Comparison of ENCODE assay signal across 9 mouse cellular contexts in genomic region chr15:100622164-100622563, GRCm38 (mm10). TPM values are rescaled to one million over a fixed set of nuclear protein-coding genes. Genes with fewer than 3 reads are reported as not detected.
A peak's percentile ranks its signal among the peaks of the same experiment; 100 is the strongest.
DNase-seq lines count a peak whose midpoint lies in the region; ATAC-seq and TF ChIP-seq lines count a peak whose summit lies in the region.
"Had no signal": no experiment of that assay in that cellular context is flagged by ENCODE, and none has a peak within 500 bp of the region (broad histone marks: within the 10 kb centered on the region; RNA-seq: fewer than 3 reads in every experiment).

No protein-coding gene starts in this region.

- 0 out of 2 replicates have a peak, but pooled peaks cover under 1% of the 10 kb centered on the region for H3K4me1 ChIP-seq in heart, embryonic 13.5 days
- no peaks in the 10 kb centered on the region for H3K4me1 ChIP-seq in lung, embryonic 14.5 days (ENCODE audit: insufficient read depth)
- H3K4me1 ChIP-seq in liver, embryonic 15.5 days (replicated peaks), result peaks cover 18% of the 10 kb centered on the region; the same call in 1 of the 2 replicates
- H3K4me1 ChIP-seq in forebrain, embryonic 16.5 days (replicated peaks; ENCODE audit: control insufficient read depth, insufficient read depth, low read length), result no peaks in the 10 kb centered on the region

- H3K27me3 ChIP-seq in heart, embryonic 13.5 days (replicated peaks), result no peaks in the 10 kb centered on the region
- no peaks in the 10 kb centered on the region for H3K27me3 ChIP-seq in lung, embryonic 14.5 days (ENCODE audit: insufficient read depth, low read length)
- H3K27me3 ChIP-seq in liver, embryonic 15.5 days, result no peaks in the 10 kb centered on the region
- H3K27me3 ChIP-seq in forebrain, embryonic 16.5 days (replicated peaks; ENCODE audit: control insufficient read depth, insufficient read depth, low read length), result no peaks in the 10 kb centered on the region

- intact Hi-C loops in heart, postnatal 36 days (cut with DNase I), result no loop called here

- no peak overlapping the region for H3K4me2 ChIP-seq in heart, embryonic 13.5 days
- H3K4me2 ChIP-seq in lung, embryonic 14.5 days, result no peak overlapping the region
- no peak overlapping the region for H3K4me2 ChIP-seq in liver, embryonic 15.5 days
- no peak overlapping the region for H3K4me2 ChIP-seq in forebrain, embryonic 16.5 days (ENCODE audit: low read length)

- 78% methylated on average over 7 of the region's 7 CpGs for WGBS in heart, embryonic 13.5 days
- WGBS in lung, embryonic 14.5 days, result 73% methylated on average over 7 of the region's 7 CpGs
- WGBS in liver, embryonic 15.5 days (ENCODE audit: insufficient replicate concordance), result 53% methylated on average over 7 of the region's 7 CpGs
- WGBS in forebrain, embryonic 16.5 days, result 86% methylated on average over 7 of the region's 7 CpGs

- DNase-seq in heart, postnatal 36 days, result no peak
- DNase-seq in lung, embryonic 14.5 days, result no peak
- no peak for DNase-seq in lung, postnatal 36 days
- DNase-seq in right cerebral cortex, postnatal 25 days, result peak; percentile 54
- DNase-seq in cerebellum, adult 9-10 months, result no peak
- DNase-seq: thymus, adult 2 months had no signal

- no peak for ATAC-seq in heart, embryonic 13.5 days (ENCODE audit: extremely low read depth, insufficient number of reproducible peaks, low FRiP score, low TSS enrichment)
- no peak for ATAC-seq in lung, embryonic 14.5 days (ENCODE audit: insufficient read depth)
- ATAC-seq in liver, embryonic 15.5 days (ENCODE audit: insufficient read depth), result no peak
- ATAC-seq in forebrain, embryonic 16.5 days, result no peak

- H3K36me3 ChIP-seq in heart, embryonic 13.5 days, result peaks cover 38% of the 10 kb centered on the region
- peaks cover 37% of the 10 kb centered on the region for H3K36me3 ChIP-seq in lung, embryonic 14.5 days (ENCODE audit: insufficient read depth)
- H3K36me3 ChIP-seq in liver, embryonic 15.5 days (replicated peaks), result peaks cover 45% of the 10 kb centered on the region
- peaks cover 22% of the 10 kb centered on the region for H3K36me3 ChIP-seq in forebrain, embryonic 16.5 days (ENCODE audit: control insufficient read depth, insufficient read depth)

- H3K27ac ChIP-seq in heart, embryonic 13.5 days (replicated peaks), result peak overlapping the region; percentile 22
- peak overlapping the region; percentile 65 for H3K27ac ChIP-seq in lung, embryonic 14.5 days (ENCODE audit: low read depth)
- 0 out of 2 replicates have a peak overlapping the region, but pooled peaks have one; percentile 33 for H3K27ac ChIP-seq in liver, embryonic 15.5 days (replicated peaks)
- no peak overlapping the region for H3K27ac ChIP-seq in forebrain, embryonic 16.5 days (ENCODE audit: low read length)

- peak overlapping the region; percentile 9; the same call in 1 of the 2 replicates for H3K9ac ChIP-seq in heart, embryonic 13.5 days
- H3K9ac ChIP-seq in lung, embryonic 14.5 days, result no peak overlapping the region
- H3K9ac ChIP-seq in liver, embryonic 15.5 days, result no peak overlapping the region
- H3K9ac ChIP-seq in forebrain, embryonic 16.5 days (replicated peaks; ENCODE audit: low read depth, low read length), result no peak overlapping the region

- H3K4me3 ChIP-seq in heart, embryonic 13.5 days, result no peak overlapping the region
- no peak overlapping the region for H3K4me3 ChIP-seq in lung, embryonic 14.5 days (ENCODE audit: low read depth, low read length)
- H3K4me3 ChIP-seq in liver, embryonic 15.5 days (replicated peaks), result no peak overlapping the region
- H3K4me3 ChIP-seq in forebrain, embryonic 16.5 days (replicated peaks; ENCODE audit: low read length), result no peak overlapping the region

- no peak for TF ChIP-seq CTCF in lung, embryonic 14.5 days (IDR thresholded peaks at IDR 0.05; ENCODE audit: low read depth)

- H3K9me3 ChIP-seq in heart, embryonic 13.5 days, result no peaks in the 10 kb centered on the region
- no peaks in the 10 kb centered on the region for H3K9me3 ChIP-seq in lung, embryonic 14.5 days (ENCODE audit: low read depth, low read length)
- H3K9me3 ChIP-seq in liver, embryonic 15.5 days (replicated peaks), result no peaks in the 10 kb centered on the region
- H3K9me3 ChIP-seq in forebrain, embryonic 16.5 days (ENCODE audit: control insufficient read depth, low read length), result no peaks in the 10 kb centered on the region

RNA-seq across cellular contexts. Expression of gene Dazap2, which starts 7.0 kb away (rescaled TPM):
- 202 and 203 TPM in 2 replicates for polyA plus RNA-seq in heart, embryonic 13.5 days (2015; fragmentation: Nextera tagmentation; extraction: Ambion mirVana)
- 100 to 1,000 TPM; 161 to 177 TPM for total RNA-seq in heart, postnatal 36 days (2021)
- 210 and 231 TPM in 2 replicates for polyA plus RNA-seq in lung, embryonic 14.5 days (2014; fragmentation: Nextera tagmentation; extraction: Ambion mirVana)
- polyA plus RNA-seq in liver, embryonic 15.5 days (2015; fragmentation: Nextera tagmentation; extraction: Ambion mirVana), result 145 and 148 TPM in 2 replicates
- 152 and 164 TPM in 2 replicates for polyA plus RNA-seq in forebrain, embryonic 16.5 days (2015; fragmentation: Nextera tagmentation; extraction: Ambion mirVana)

RNA-seq across cellular contexts. Expression of gene Smagp, which starts 14.6 kb away (rescaled TPM):
- polyA plus RNA-seq in heart, embryonic 13.5 days (2015; fragmentation: Nextera tagmentation; extraction: Ambion mirVana), result 15.3 and 16.0 TPM in 2 replicates
- 10 to 100 TPM; 13.7 to 15.8 TPM for total RNA-seq in heart, postnatal 36 days (2021)
- polyA plus RNA-seq in lung, embryonic 14.5 days (2014; fragmentation: Nextera tagmentation; extraction: Ambion mirVana), result 9.5 and 11.9 TPM in 2 replicates
- polyA plus RNA-seq in liver, embryonic 15.5 days (2015; fragmentation: Nextera tagmentation; extraction: Ambion mirVana), result 9.3 and 10.8 TPM in 2 replicates
- 2.4 and 3.3 TPM in 2 replicates for polyA plus RNA-seq in forebrain, embryonic 16.5 days (2015; fragmentation: Nextera tagmentation; extraction: Ambion mirVana)

RNA-seq across cellular contexts. Expression of gene Pou6f1, which starts 22.4 kb away (rescaled TPM):
- polyA plus RNA-seq in heart, embryonic 13.5 days (2015; fragmentation: Nextera tagmentation; extraction: Ambion mirVana), result 4.4 and 5.6 TPM in 2 replicates
- total RNA-seq in heart, postnatal 36 days (2021), result 10 to 100 TPM; 10.8 to 13.3 TPM
- polyA plus RNA-seq in lung, embryonic 14.5 days (2014; fragmentation: Nextera tagmentation; extraction: Ambion mirVana), result 6.5 and 7.6 TPM in 2 replicates
- 0.14 and 0.37 TPM in 2 replicates for polyA plus RNA-seq in liver, embryonic 15.5 days (2015; fragmentation: Nextera tagmentation; extraction: Ambion mirVana)
- 52.7 and 53.2 TPM in 2 replicates for polyA plus RNA-seq in forebrain, embryonic 16.5 days (2015; fragmentation: Nextera tagmentation; extraction: Ambion mirVana)

RNA-seq across cellular contexts. Expression of gene Bin2, which starts 47.2 kb away (rescaled TPM):
- 2.9 and 3.2 TPM in 2 replicates for polyA plus RNA-seq in heart, embryonic 13.5 days (2015; fragmentation: Nextera tagmentation; extraction: Ambion mirVana)
- total RNA-seq in heart, postnatal 36 days (2021), result 1 to 10 TPM; 1.6 TPM
- 4.8 TPM in 2 replicates for polyA plus RNA-seq in lung, embryonic 14.5 days (2014; fragmentation: Nextera tagmentation; extraction: Ambion mirVana)
- 18.2 and 22.2 TPM in 2 replicates for polyA plus RNA-seq in liver, embryonic 15.5 days (2015; fragmentation: Nextera tagmentation; extraction: Ambion mirVana)
- 0.65 and 0.70 TPM in 2 replicates for polyA plus RNA-seq in forebrain, embryonic 16.5 days (2015; fragmentation: Nextera tagmentation; extraction: Ambion mirVana)
